Mouse (Mus musculus): Measurements from ENCODE around the gene Epb41l4b.

Epb41l4b gene

DNA sequence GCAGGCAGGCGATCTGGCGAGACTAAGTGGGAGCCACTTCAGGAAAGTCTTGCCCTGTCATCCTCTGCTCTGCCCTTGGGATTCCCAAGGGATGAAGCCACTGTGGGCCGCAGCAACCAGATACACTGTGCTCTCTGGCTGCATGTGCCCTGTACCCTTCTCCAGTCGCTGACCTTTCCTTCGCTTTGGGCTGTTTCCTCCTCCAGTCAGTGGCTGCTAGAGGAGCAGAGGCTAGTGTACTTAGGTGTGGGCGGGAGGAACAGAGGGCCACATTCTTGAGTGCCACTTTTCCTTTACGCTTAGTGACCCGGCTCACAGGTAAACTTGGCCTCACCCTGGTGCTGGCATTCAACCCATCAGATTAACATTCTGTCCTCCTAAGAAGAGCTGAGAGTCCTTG is 10.6 kb upstream of the Epb41l4b start:
- DNase-seq (ENCODE audit: low spot score in 2 of 2), result peak in 1 of 2 experiments; percentile 70

DNA sequence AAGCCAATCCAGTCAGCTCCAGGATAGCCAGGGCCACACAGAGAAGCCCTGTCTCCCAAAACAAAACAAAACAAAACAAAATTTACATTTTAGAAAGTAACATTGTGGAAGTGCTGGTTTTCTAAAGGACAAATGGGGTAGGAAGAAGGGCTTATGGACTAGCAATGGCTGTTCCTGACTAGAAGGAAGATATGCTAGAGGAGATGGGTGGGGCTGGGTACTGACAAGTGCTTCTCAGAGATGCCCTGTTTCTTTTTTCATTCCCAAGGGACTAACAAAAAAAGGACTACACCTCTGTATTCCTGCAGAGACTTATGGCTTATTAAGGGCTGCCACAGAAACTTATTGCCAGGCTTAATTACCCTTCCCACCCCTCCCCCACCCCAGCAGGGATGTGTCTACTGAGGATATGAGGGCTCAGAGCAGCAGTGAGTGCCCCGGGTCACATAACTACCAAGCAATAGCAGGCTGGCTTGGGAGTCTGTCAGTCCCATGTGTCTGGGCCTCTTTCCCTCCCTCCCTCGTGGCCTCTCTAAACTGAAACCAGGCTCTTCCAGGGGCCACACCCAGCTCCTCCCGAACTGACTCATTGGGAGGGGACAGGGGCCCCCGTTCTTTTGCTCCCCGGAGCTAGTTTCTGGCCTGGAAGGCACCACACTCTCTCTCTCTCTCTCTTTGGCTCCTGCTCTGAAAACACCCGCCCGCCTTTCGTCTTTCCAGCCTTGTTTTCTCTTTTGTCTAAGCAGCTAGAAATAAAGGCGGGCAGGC is 10.0 kb upstream of the Epb41l4b start:
- peak; percentile 66 to 75 for DNase-seq (ENCODE audit: low spot score in 2 of 2)

DNA sequence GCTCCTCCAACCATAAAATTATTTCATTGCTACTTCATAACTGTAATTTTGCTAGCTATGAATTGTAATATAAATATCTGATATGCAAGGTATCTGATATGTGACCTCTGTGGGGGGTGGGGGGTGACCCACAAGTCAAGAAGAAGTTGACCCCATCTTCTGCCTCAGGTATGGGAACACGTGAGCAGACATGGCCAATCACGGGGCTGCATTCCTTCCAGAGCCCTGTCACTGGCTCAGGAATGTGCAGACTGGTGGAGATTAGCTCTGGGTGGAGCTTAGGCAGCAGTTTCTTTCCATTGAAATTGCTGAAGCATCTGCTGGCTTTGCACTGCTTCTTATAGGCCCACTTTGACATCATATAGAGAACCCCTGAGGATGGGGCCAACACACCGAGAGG is 4.9 kb upstream of the Epb41l4b start:
- no peak for DNase-seq (ENCODE audit: low spot score in 2 of 2)

DNA sequence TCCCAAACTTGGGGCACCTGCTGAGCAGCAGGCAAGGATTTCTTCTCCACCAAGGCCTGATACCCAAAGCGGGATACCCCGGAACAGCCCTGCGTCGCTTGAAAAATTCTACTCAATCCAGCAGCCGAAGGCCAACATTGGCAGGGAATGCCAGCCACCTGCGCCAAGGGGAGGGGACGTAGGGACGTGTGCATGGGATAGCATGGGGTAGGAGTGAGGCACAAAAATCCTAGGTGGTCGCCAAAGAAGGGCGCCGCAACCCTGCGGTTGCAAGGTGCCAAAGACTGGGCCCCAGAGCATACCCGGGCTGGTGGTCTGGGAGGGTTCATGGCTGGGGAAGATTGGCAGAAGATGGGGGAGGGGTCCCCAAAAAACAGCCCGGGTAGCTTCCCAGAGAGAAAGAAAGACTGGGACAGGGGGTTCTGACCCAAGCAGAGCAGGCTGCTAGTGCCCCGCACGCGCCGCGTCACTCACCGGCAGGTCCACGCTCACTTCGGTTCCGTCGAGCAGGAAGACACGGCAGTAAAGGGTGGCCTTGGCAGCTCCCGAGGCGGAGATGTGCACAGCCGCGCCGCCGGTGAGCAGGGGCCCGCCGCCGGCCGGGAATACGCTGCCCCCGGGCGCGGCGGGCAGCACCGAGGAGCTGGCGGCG is 737 bp downstream of the Epb41l4b start:
- DNase-seq (ENCODE audit: low spot score in 2 of 2), result no peak

DNA sequence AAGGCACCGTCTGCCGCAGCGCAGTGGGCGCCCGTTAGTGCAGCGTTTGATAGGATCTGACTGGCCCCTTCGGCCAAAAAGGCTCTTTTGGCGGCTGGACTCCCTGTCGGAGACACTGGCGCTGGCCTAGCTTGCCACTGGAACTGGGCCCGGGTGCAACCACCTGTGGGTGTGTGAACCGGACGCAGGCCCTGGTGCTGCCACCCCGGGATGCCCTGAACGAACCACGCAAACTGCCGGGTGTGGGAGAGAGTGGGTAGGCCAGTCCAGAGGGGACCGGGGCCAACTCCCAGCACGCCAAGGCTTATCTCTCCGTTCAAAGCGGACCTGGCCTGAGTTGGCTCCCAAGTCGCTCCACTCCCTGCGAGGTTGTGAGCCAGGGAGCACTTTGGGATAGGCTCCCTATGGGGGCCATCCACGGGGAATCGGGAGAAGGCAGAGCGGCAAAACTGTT is 1.3 kb downstream of the Epb41l4b start:
- peak in 1 of 2 experiments; percentile 34 for DNase-seq (ENCODE audit: low spot score in 2 of 2)

DNA sequence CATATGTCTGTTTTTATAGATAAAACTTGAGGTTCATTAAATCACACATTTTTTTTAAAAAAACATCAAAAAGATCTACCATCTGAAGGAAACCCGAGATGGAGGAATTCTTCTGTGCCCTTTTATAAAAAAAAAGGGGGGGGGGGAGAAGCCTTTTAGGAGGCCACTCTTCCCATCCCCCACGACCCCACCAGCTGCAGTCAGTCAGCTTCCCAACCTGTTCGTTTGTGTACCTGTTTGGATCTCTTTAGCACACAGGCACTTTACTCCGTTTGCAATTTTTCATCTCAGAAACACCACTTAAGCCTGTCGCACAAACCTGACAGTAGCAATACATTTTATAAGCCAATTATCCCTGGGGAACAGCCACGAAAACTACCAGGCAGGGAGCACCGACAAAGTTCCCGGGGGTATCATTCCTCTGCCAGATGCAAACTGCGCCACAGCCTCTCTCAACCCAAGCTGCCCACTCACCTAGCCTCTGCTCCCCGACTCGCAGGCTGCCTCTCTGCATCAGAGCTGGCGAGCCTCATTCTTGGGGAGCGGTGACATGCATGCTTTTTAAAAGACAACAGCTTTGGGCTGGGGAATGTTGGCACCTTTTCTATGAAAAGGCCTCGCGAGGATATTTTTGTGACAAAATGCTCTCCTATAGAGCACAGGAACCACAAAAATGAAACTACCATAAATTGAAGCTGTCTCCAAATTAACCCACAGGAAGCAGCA is 2.1 kb downstream of the Epb41l4b start:
- no peak for DNase-seq (ENCODE audit: low spot score in 2 of 2)

DNA sequence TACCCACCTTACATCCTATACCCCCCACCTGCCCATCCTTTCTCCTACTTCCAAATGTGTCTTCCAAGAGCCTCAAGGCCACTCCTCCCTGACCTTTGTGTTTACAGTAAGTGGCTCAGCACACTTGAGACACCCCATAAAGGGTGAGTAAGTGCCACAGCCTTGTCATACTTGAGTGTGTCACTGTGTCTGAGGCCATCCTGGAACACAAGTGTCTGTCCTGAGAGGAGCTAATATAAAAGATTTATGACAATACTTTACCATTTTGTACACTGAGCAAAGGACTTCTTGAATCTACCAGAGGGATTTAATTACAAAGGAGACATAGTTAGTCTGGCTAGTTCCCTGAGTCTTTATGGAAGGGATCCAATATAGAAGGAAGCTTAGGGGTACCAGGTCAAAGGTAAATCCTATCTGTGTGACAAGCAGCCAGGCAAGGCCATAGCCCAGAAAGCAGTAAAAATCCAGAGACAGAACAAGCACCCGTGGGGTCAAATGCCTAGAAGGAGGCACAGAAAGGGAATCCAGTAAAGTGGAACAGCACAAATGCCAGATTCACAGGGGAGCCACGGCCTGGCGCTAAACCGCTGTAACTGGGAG is 2.9 kb downstream of the Epb41l4b start:
- no peak for DNase-seq (ENCODE audit: low spot score in 2 of 2)

DNA sequence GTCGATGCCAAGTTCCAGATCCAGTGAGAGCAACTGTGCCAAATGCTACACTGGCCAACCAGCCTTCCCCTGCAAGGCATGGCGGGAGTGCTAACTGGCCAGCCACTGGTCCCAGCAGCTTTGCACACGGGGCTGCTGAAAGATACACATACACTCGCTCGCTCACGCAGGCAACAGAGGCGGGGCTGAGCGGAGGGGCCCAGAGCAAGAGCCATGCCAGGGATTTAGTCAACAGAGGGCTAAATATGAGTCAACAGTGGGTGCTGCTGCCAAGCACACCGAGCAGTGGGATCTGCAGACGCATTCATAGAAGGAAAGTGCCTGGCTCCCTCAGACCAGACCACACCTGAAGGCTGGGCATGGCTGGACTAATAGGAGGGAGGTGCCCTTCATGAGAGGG is 3.8 kb downstream of the Epb41l4b start:
- peak in 1 of 2 experiments; percentile 77 for DNase-seq (ENCODE audit: low spot score in 2 of 2)

DNA sequence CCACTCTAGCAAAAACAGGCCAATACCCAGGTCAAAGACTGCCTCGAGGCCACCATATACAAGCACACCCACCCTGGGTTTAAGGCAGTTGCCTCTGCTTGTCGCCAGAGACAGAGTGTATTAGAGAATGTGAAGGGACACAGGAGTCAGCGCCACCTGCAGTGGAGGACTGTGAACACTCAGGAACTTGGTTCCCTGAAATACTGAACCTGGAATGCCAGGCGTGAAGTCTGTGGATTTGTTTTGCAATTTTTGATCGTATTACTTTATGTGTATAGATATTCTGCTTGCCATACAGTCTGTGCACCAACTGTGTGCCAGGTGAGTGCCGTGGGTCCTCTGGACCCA is 5.2 kb downstream of the Epb41l4b start:
- no peak for DNase-seq (ENCODE audit: low spot score in 2 of 2)

DNA sequence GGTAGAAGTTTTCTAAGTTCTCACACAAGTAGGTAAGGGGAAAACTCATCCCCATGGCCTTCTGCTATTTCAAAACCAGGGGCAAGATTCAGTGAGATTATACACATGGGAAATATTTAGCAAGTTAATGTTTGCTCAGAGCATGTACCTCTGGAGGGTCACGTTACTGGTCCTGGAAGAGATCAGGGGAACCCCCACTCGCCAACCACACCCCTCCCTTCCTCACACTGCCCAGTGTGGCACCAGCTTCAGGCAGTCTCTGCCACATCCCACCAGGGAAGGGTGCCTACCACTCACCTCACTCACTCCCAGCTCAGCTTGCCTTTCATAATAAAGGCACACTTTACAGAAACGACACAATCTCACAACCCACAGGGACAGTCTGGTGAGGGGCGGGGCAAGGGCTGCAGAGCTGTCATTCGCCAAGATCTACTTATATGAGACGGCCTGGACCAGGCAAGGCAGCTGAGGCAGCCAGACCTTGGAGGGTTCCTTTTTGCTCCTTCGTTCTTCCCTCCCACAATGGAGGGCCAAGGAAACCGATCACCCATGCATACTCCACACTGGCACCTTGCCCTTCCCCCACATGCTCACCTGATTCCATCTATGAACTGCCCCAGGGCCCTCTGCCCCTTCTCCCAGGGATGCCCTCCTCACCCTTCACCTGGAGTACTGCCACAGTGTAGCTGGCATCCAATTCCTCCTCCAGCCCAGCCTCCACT is 5.7 kb downstream of the Epb41l4b start:
- DNase-seq (ENCODE audit: low spot score in 2 of 2), result no peak

DNA sequence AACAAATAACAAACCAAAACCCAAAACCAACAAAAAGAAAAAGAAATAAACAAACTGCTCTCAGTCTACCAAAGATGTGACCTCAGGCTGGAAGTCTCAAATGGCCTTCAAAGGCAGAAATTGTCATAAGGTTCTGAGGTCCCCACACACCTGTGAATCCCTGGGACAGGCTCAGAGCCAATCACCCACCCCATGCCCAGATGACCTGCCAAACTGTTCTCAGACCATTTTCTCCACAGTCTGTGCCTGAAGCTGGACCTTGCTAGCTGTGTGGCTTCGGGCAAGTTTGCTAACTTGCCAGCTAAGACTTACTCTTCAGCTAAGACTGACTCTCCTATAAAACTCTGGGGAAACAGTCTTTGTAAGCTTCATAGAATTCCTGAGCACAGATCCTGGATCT is 7.8 kb downstream of the Epb41l4b start:
- no peak for DNase-seq (ENCODE audit: low spot score in 2 of 2)

DNA sequence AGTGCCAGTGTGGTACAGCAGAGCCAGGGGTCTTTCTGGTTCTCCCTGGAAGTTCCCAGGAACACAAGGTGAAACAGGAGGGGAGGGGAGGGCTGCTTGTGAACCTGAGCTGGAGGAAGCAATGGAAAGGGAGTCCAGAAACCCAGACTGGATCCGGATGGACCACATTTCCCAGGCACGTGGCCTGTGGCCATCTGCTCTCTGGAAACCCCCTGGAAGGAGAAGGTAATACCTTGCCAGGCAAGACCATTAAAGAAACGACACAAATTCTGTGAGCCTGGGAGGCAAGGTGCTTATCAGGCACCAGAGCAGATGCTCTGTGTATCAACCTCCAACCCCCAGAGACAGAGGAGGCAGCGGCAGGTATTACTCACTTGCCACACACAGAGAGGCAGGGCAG is 8.7 kb downstream of the Epb41l4b start:
- DNase-seq (ENCODE audit: low spot score in 2 of 2), result no peak

DNA sequence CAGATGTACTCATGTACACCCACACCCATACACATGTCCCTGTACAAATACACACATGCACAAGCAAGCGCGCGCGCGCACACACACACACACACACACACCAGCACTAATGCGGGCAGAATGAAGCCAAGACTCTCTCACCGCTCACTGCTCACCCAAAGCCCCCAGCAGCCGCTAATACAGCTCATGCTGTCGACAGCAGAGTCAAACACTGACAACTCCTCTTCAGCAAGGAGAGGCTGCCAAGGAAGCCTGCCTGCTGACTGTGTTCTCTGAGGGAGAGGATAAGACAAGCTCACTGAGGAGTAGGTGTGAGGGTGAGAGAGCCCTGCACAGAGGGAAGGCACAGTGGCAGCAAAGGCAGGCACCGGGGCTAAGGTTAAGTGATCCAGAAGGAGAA is 11.4 kb downstream of the Epb41l4b start:
- DNase-seq (ENCODE audit: low spot score in 2 of 2), result no peak

DNA sequence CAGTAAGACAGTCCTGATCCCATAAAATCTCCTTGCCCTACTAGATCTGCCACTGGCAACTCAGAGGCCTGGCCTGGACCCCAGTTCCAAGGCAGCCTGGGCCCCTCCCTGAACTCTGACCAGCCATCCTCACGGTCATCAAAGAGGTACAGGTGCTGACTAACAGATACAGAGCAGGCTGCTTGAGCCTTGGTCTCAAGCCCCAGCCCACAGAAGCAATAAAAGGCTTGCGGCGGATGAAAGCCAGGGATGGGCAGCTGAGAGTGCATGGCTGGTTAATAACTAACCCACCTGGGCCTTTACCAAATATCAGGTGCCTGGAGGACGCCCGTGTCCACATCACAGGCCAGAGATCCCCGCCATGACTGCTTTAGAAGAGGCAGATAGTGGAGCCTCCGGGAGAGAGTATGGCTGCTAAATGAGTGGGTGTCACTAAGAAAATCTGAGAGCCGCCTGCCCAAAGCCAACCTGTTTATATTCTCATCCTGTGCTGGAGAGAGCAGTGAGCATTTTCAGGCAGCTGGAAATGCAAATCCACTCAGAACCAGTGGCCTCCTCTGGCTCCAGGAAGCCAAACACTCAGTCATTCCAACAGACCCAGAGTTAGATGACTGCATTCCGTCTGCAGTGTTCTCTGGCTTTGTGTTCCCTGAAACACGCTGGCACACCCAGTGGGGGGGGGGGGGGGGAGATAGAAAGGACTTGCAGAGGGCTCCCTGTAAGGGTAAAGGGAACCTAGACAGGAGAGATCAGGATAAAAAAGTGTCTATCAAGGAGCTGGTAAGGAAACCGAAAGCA is 13.3 kb downstream of the Epb41l4b start:
- no peak for DNase-seq (ENCODE audit: low spot score in 2 of 2)

DNA sequence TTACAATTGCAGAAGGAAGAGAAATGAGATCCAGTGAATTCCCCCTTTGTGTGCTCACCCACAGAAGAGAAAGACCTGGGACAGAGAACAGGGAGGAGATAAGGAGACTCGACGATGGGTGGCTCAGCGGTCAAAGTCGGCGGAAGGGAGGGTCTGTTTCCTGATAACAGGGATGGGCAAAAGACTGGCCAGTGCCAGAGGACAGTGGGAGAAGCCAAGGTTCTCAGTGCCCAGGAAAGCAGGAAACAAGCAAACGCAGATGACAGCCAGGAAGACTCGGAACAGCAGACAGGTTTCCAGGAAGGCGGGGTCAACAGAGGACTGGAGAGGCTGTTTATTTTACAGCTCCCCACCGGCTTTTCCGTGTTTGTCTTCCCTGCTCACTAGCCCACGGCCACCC is 20.2 kb downstream of the Epb41l4b start:
- DNase-seq (ENCODE audit: low spot score in 2 of 2), result no peak

DNA sequence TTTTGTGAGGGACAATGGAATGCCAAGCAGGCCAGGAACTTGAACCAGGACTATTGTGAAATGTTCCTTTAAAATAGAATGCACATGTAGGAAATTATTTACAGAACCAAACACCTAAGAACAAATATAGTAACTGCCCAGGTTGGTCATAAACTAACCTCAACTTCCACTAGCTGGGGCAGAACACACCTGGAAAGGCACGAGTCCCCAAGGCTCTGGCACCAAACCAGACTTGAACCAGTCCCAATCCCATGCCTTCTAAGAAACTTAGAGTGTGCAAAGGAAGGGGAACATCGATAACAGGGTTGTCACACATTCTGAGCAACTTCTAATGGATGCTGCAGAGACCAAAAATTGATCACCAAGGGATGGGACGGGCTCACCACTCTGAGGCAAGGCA is 21.1 kb downstream of the Epb41l4b start:
- DNase-seq (ENCODE audit: low spot score in 2 of 2), result no peak

DNA sequence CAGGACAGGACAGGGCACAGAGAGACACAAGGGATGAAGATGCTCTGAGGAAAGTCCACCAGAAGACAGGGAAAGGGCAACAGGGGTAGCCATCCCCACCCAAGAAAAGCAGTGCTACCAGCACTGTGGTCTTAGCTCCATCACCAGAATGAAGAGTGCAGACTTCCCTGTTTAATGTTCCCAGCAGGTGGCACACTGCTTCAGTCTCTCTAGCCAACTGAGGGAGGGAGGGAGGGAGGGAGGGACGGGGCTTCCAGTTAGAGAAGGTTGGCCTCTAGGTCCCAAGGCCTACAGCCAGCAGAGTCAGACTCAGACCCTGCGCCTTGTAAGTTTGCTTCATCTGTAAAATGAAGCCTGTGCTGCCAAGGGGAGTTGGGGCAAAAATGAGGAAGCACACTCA is 22.7 kb downstream of the Epb41l4b start:
- peak in 1 of 2 experiments; percentile 9 for DNase-seq (ENCODE audit: low spot score in 2 of 2)

DNA sequence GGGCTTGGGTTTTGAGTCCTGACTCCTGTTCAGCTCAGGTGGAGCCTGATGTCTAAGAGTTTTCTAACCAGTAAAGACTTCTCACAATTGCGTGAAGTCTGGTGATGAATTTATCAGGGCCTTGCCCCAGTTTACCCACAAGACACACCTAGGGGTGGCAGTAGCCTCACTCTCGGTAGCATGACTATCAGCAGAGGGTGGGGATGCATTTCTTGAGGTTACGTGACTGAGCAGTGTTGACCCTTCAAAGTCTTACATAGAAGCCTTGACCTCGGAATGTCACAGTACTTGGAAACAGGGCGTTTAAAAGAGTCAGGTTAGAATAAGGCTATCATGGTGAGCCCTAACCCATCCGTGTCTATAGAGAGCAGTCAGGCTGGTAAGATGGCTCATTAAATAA is 23.3 kb downstream of the Epb41l4b start:
- no peak for DNase-seq (ENCODE audit: low spot score in 2 of 2)

DNA sequence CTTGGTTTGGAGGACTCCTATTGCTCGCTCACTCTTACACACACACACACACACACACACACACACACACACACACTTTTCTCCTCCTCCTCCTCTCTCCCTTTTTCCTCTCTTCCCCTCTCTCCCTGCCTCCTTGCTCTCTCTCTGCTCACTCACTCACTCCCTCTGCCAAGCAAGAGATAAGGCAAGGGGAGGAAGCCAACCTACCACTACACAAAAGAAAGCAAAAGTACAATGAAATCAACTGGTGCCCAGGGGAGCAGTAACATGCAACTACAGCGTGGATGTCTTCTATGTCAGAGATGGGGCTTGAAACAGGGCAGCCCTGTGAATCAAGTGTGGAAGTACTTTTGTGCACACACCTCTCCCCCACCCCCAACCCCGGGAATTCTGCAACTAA is 24.4 kb downstream of the Epb41l4b start:
- DNase-seq (ENCODE audit: low spot score in 2 of 2), result no peak

DNA sequence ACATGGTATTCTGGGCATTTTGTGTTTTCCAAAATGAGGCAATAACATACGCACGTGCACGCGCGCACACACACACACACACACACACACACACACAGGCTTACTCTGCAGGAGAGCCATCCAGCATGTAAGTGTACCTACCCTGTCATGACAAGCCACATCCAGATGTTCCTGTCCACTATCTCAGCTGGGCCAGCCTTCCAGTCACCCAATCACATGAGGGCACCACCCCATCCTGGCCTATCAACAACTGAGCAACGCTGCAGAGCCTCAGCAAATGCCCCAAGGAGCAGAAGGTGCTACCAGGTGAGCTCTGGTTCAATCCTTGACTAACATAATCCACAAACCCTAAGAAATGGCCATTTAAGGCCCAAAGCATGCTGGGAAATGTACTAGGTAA is 27.0 kb downstream of the Epb41l4b start:
- DNase-seq (ENCODE audit: low spot score in 2 of 2), result no peak
